Mouse (Mus musculus) lung, postnatal 0 days (tissue): ENCODE measurements around the gene Blvrb.

Source experiments
- CTCF ChIP-seq: IDR thresholded peaks from 2 replicates; pipeline ENCODE4 v1.5.1; 2016; ENCODE audit warnings: antibody characterized with exemption, mild to moderate bottlenecking
- EP300 ChIP-seq: IDR thresholded peaks from 2 replicates; pipeline ENCODE4 v1.6.1; 2016; ENCODE audit warnings: antibody characterized with exemption, mild to moderate bottlenecking, control low read depth

DNA sequence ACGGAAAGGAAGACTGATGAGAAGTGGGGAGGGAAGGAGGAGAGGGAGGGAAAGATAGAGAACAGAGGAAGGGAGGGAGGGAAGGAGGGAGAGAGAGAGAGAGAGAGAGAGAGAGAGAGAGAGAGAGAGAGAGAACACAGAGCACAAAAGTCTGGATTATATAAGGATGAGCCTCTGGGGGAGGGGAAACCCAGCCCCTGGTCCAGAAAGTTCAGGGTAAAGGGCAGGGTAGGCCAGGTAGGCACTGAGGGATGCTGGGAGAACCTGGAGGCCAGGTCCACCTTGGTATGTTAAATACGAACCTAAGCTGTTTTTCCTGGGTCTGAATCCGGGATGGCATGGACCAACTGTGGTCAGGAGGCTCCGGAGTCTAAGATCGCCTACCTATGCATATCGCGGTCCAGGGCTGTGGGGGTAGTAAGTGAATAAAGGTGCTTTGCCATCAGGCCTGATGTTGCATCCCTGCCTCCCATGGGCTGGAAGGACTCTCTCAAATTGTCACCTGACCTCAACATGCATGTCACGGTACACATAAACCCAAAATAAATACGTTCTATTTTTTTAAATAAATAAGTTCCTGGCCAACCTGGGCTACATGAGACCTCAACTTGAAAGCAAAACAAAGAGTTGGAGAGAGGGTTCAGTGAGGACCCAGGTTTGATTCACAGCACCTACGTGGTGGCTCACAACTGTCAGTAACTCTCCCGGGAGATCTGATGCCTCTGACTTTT, 23.8 kb downstream of the Blvrb start:
- no peak for TF ChIP-seq CTCF
- no peak for TF ChIP-seq EP300
